10 mouse cellular contexts compared by ENCODE assay signal in the genomic region with DNA sequence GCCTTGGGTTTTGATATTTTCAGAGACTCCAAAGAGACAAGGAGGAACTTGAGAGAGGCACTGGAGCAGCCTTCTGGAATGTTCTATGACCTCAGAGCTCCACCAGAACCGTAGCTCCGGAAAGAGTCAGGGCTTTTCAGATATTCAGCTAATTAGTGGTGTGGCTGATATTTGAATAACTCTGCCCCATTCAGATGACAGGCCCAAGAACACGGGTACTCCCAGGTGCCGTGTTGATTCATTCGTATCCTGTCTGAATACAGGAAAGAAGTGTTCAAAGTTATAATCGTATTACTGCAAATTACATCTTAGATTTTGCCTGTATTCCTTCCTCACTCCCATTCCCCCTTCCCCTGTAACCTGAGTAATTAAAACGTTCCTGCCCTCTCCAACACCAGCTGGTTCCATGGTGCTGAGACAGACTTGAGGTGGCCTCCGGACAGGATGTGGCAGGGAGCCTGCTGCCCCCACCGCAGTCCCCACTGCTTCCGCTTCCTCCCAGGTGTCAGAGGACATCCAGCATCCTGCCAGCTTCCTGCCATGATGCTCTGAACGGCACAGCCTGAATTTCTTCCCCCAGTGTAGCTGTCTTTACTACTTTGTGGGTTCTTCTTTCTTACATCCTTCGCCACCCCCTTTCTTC. TPM values are rescaled to one million over a fixed set of nuclear protein-coding genes. Genes with fewer than 3 reads are reported as not detected.
A peak's percentile ranks its signal among the peaks of the same experiment; 100 is the strongest.
DNase-seq lines count a peak whose midpoint lies in the region; ATAC-seq lines count a peak whose summit lies in the region.
"Had no signal": no experiment of that assay in that cellular context is flagged by ENCODE, and none has a peak within 500 bp of the region (broad histone marks: within the 10 kb centered on the region; RNA-seq: fewer than 3 reads in every experiment).

No protein-coding gene starts in this region.

- intact Hi-C loops in heart, postnatal 10 days (cut with DNase I) = no loop called here

- no peak overlapping the region for H3K9ac ChIP-seq in liver, embryonic 11.5 days (ENCODE audit: low read depth, low read length)
- no peak overlapping the region for H3K9ac ChIP-seq in midbrain, embryonic 13.5 days (replicated peaks)

- H3K4me1 ChIP-seq in liver, embryonic 11.5 days (replicated peaks; ENCODE audit: control insufficient read depth, insufficient read depth, low read length) = peaks cover 14% of the 10 kb centered on the region; the same call in 1 of the 2 replicates
- no peaks in the 10 kb centered on the region for H3K4me1 ChIP-seq in midbrain, embryonic 13.5 days (replicated peaks)

- H3K9me3 ChIP-seq in liver, embryonic 11.5 days (ENCODE audit: control insufficient read depth, low read length) = no peaks in the 10 kb centered on the region
- H3K9me3 ChIP-seq in midbrain, embryonic 13.5 days = no peaks in the 10 kb centered on the region

- no peak overlapping the region for H3K4me3 ChIP-seq in liver, embryonic 11.5 days (ENCODE audit: low read depth, low read length)
- H3K4me3 ChIP-seq in midbrain, embryonic 13.5 days (replicated peaks) = no peak overlapping the region
- H3K4me3 ChIP-seq: myocyte had no signal

- H3K36me3 ChIP-seq in liver, embryonic 11.5 days (ENCODE audit: control insufficient read depth, insufficient read depth, low read length) = no peaks in the 10 kb centered on the region
- H3K36me3 ChIP-seq in midbrain, embryonic 13.5 days = no peaks in the 10 kb centered on the region

- peak; percentile 34 for DNase-seq in adrenal gland, postnatal 10 days
- DNase-seq in adrenal gland, postnatal 25 days = no peak
- peak; percentile 41 to 42 for DNase-seq in heart, postnatal 10 days
- no peak for DNase-seq in liver, embryonic 11.5 days (ENCODE audit: low spot score)
- DNase-seq in spleen, postnatal 14 days (ENCODE audit: low spot score in 2 of 2) = peak; percentile 37 to 43
- no peak for DNase-seq in urinary bladder, adult 18-20 months (ENCODE audit: low spot score in 2 of 2)

- 0 out of 2 replicates have a peak overlapping the region, but pooled peaks have one; percentile 7 for H3K4me2 ChIP-seq in liver, embryonic 11.5 days
- H3K4me2 ChIP-seq in midbrain, embryonic 13.5 days (replicated peaks) = no peak overlapping the region

- H3K27me3 ChIP-seq in liver, embryonic 11.5 days (replicated peaks; ENCODE audit: control insufficient read depth, insufficient read depth, low read length) = no peaks in the 10 kb centered on the region
- no peaks in the 10 kb centered on the region for H3K27me3 ChIP-seq in midbrain, embryonic 13.5 days

- 0 out of 2 replicates have a peak overlapping the region, but pooled peaks have one; percentile 36 for H3K27ac ChIP-seq in liver, embryonic 11.5 days (ENCODE audit: low read depth, low read length)
- H3K27ac ChIP-seq in midbrain, embryonic 13.5 days = no peak overlapping the region

- ATAC-seq in liver, embryonic 11.5 days (replicated peaks; ENCODE audit: low FRiP score) = no peak
- no peak for ATAC-seq in midbrain, embryonic 13.5 days
- ATAC-seq in cerebellum, adult (ENCODE audit: insufficient number of reproducible peaks, low FRiP score, low TSS enrichment) = no peak

- WGBS in liver, embryonic 11.5 days = 39% methylated on average over 12 of the region's 12 CpGs
- WGBS in midbrain, embryonic 13.5 days = 77% methylated on average over 12 of the region's 12 CpGs

RNA-seq across cellular contexts. Expression of gene Mettl6, which starts 36.8 kb away (rescaled TPM):
- total RNA-seq in adrenal gland, postnatal 10 days (2021) = 10 to 100 TPM; 19.7 to 24.1 TPM
- 24.4 and 24.5 TPM in 2 replicates for total RNA-seq in adrenal gland, postnatal 25 days (2021)
- total RNA-seq in heart, postnatal 10 days (2021) = 10 to 100 TPM; 14.3 to 15.8 TPM
- polyA plus RNA-seq in liver, embryonic 11.5 days (2014; fragmentation: Nextera tagmentation; extraction: Ambion mirVana) = 60.9 and 68.9 TPM in 2 replicates
- polyA plus RNA-seq in midbrain, embryonic 13.5 days (2015; fragmentation: Nextera tagmentation; extraction: Ambion mirVana) = 55.3 and 67.1 TPM in 2 replicates

RNA-seq across cellular contexts. Expression of gene Eaf1, which starts 37.4 kb away (rescaled TPM):
- 10 to 100 TPM; 30.9 to 38.7 TPM for total RNA-seq in adrenal gland, postnatal 10 days (2021)
- 41.4 and 50.6 TPM in 2 replicates for total RNA-seq in adrenal gland, postnatal 25 days (2021)
- 10 to 100 TPM; 14.2 to 15.1 TPM for total RNA-seq in heart, postnatal 10 days (2021)
- polyA plus RNA-seq in liver, embryonic 11.5 days (2014; fragmentation: Nextera tagmentation; extraction: Ambion mirVana) = 39.1 and 44.5 TPM in 2 replicates
- polyA plus RNA-seq in midbrain, embryonic 13.5 days (2015; fragmentation: Nextera tagmentation; extraction: Ambion mirVana) = 11.6 and 12.2 TPM in 2 replicates

RNA-seq across cellular contexts. Expression of gene Colq, which starts 59.5 kb away (rescaled TPM):
- total RNA-seq in adrenal gland, postnatal 10 days (2021) = 1 to 10 TPM; 1.1 to 4.0 TPM
- total RNA-seq in adrenal gland, postnatal 25 days (2021) = not detected in 2 replicates
- total RNA-seq in heart, postnatal 10 days (2021) = 1 to 10 TPM; 5.3 to 9.6 TPM
- polyA plus RNA-seq in liver, embryonic 11.5 days (2014; fragmentation: Nextera tagmentation; extraction: Ambion mirVana) = 0.45 and 0.70 TPM in 2 replicates
- polyA plus RNA-seq in midbrain, embryonic 13.5 days (2015; fragmentation: Nextera tagmentation; extraction: Ambion mirVana) = not detected in 2 replicates
- polyA plus RNA-seq: C2C12 had no signal

Comparison
In these comparisons a context has a peak if more than half of its experiments do, and no peak if none do; other contexts are left out.
1. DNase-seq: peak in adrenal gland, postnatal 10 days (single experiment), heart, postnatal 10 days (2 of 2) and spleen, postnatal 14 days (2 of 2); none in adrenal gland, postnatal 25 days (single experiment), liver, embryonic 11.5 days (single experiment) and urinary bladder, adult 18-20 months (0 of 2).